Mouse (Mus musculus) liver, postnatal 0 days (tissue): ENCODE measurements around the gene Lpcat2. TPM values are rescaled to one million over a fixed set of nuclear protein-coding genes. Genes with fewer than 3 reads are reported as not detected.
A peak's percentile ranks its signal among the peaks of the same experiment; 100 is the strongest.

ENCODE experiments used
- ATAC-seq: fragments of 200-750 bp; cut with Nextera tagmentation; 2 replicates; pipeline ENCODE4 v1.8.0; 2017; ENCODE audit warnings: mild to moderate bottlenecking, moderate library complexity
- DNase-seq: peaks from one replicate; pipeline ENCODE4 v3.0.0-alpha.2; 2016
- H3K27ac ChIP-seq: fragments of 300-500 bp; sonication (generic); 2 replicates; pipeline ENCODE4 v1.5.1; 2014; ENCODE audit warnings: antibody characterized with exemption, moderate library complexity, mild to moderate bottlenecking, low read depth
- H3K27me3 ChIP-seq: fragments of 300-500 bp; sonication (generic); 2 replicates; pipeline ENCODE4 v1.6.1; 2014; ENCODE audit warnings: low read length, control low read depth, mixed read lengths; ENCODE audit not compliant: insufficient read depth
- H3K36me3 ChIP-seq: fragments of 300-500 bp; sonication (generic); replicated peaks from 2 replicates; pipeline ENCODE4 v1.6.1; 2014; ENCODE audit warnings: mild to moderate bottlenecking, control low read depth, low read length, moderate library complexity, mixed read lengths; ENCODE audit not compliant: insufficient read depth
- H3K4me1 ChIP-seq: fragments of 300-500 bp; sonication (generic); 2 replicates; pipeline ENCODE4 v1.6.1; 2014; ENCODE audit warnings: antibody characterized with exemption, mild to moderate bottlenecking, control low read depth; ENCODE audit not compliant: insufficient read depth
- H3K4me2 ChIP-seq: fragments of 300-500 bp; sonication (generic); 2 replicates; pipeline ENCODE4 v1.6.1; 2014; ENCODE audit warnings: low read depth, mild to moderate bottlenecking, low read length, moderate library complexity, mixed read lengths
- H3K4me3 ChIP-seq: fragments of 300-500 bp; sonication (generic); 2 replicates; pipeline ENCODE4 v1.5.1; 2014; ENCODE audit warnings: low read depth, low read length
- H3K9ac ChIP-seq: fragments of 300-500 bp; sonication (generic); replicated peaks from 2 replicates; pipeline ENCODE4 v1.6.1; 2014; ENCODE audit warnings: mild to moderate bottlenecking, moderate library complexity
- H3K9me3 ChIP-seq: fragments of 300-500 bp; sonication (generic); 2 replicates; pipeline ENCODE4 v1.6.1; 2016; ENCODE audit warnings: mild to moderate bottlenecking, control low read depth, low read length, mixed read lengths
- CTCF ChIP-seq: sonication (generic); IDR thresholded peaks from 2 replicates; pipeline ENCODE4 v1.5.1; 2016; ENCODE audit warnings: antibody characterized with exemption, low read depth
- EP300 ChIP-seq: IDR thresholded peaks from 2 replicates; pipeline ENCODE4 v1.6.1; 2016; ENCODE audit warnings: antibody characterized with exemption, low read depth, mild to moderate bottlenecking
- WGBS: fragments of 180-500 bp; shearing (Covaris S2); extraction: QIAGEN DNeasy Blood & Tissue Kit; methylation state at CpG from one replicate; pipeline ENCODE4 v1.1.7; 2014; ENCODE audit not compliant: insufficient replicate concordance; 5-methylcytosine and 5-hydroxymethylcytosine counted together
- polyA plus RNA-seq: library from polyadenylated mRNA; unstranded; fragments of >200 nt; fragmentation: Nextera tagmentation; extraction: Ambion mirVana; gene quantifications from 2 replicates; pipeline ENCODE4 v1.2.1, GENCODE M21; 2015

Lpcat2 gene
- polyA plus RNA-seq, 1 experiment from 2014 or later = 9.0 TPM

- no peak for DNase-seq
- no peak overlapping the region for H3K27ac ChIP-seq
- 0 out of 2 replicates have a peak, but pooled peaks cover 9% of the 10 kb centered on the region for H3K27me3 ChIP-seq
- 75% methylated on average over 3 of the region's 3 CpGs for WGBS
- H3K36me3 ChIP-seq = no peaks in the 10 kb centered on the region
- H3K4me1 ChIP-seq = peaks cover 2% of the 10 kb centered on the region; the same call in 1 of the 2 replicates
- no peaks in the 10 kb centered on the region for H3K9me3 ChIP-seq
- no peak overlapping the region for H3K4me2 ChIP-seq
- H3K9ac ChIP-seq = no peak overlapping the region
- ATAC-seq = no peak
- H3K4me3 ChIP-seq = no peak overlapping the region
- TF ChIP-seq EP300 (no peak), CTCF (no peak)
These were observed 3.8 kb upstream of the Lpcat2 start for GRCm38 (mm10) chr8:92851381-92851780.

DNA sequence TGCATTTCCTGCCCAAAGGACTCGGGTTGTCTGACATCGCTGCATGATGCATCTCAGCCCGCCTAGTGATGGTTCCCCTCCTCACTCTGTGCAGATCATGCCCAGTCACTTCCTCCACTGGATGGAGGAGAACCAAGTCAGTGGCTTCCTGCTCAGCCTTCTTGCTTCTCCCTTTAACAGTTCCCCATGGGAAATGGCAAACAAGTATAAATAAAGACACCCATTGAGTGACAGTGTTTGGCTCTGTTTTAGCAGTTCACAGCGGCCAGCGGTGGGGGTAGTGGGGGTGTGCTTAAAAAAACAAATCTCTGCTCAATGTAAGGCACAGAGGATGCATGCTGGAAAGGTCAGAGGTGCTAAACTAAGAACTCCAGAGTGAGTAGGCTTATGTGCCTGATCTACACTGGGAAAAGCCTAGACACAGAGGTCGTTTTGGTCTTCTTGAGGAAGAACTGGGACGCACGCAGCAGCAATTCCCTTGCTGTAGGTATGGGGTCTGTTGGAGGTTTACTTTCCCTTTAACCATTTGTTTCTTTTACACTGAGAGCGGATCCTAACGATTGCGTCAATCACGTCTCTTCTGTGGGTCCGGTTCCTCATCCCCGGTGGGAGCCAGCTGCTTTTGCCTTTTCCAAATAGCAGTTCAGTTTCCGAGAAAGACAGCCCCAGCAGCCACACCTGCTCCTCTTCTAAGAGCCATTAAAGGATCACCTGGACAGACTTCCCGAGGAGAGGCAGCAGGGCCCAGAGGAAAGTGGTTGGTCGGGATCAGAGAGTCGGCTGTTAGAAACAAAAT lies 1.8 kb upstream of the Lpcat2 start:
- TF ChIP-seq CTCF (no peak), EP300 (no peak)

GRCm38 (mm10) chr8:92854673-92855072 lies 466 bp upstream of the Lpcat2 start:
- no peak overlapping the region for H3K9ac ChIP-seq
- peak overlapping the region; percentile 61; the same call in 1 of the 2 replicates for H3K4me3 ChIP-seq
- no peak for DNase-seq
- 59% methylated on average over 3 of the region's 3 CpGs for WGBS
- H3K27ac ChIP-seq = peak overlapping the region; percentile 64; the same call in 1 of the 2 replicates
- 0 out of 2 replicates have a peak, but pooled peaks cover 9% of the 10 kb centered on the region for H3K27me3 ChIP-seq
- no peak for ATAC-seq
- H3K4me2 ChIP-seq = peak overlapping the region; percentile 84
- no peaks in the 10 kb centered on the region for H3K9me3 ChIP-seq
- H3K4me1 ChIP-seq = peaks cover 2% of the 10 kb centered on the region; the same call in 1 of the 2 replicates
- TF ChIP-seq CTCF = no peak
- no peak for TF ChIP-seq EP300
- H3K36me3 ChIP-seq = no peaks in the 10 kb centered on the region

More for the DNA sequence above, 1.8 kb upstream of the Lpcat2 start:
- no peaks in the 10 kb centered on the region for H3K36me3 ChIP-seq
- no peak overlapping the region for H3K9ac ChIP-seq
- DNase-seq (peak; percentile 18), ATAC-seq (peak; percentile 41; the same call in 1 of the 2 replicates)
- no peaks in the 10 kb centered on the region for H3K9me3 ChIP-seq
- H3K4me2 ChIP-seq = peak overlapping the region; percentile 47
- H3K27ac ChIP-seq = peak overlapping the region; percentile 60
- H3K27me3 ChIP-seq = 0 out of 2 replicates have a peak, but pooled peaks cover 9% of the 10 kb centered on the region
- no peak overlapping the region for H3K4me3 ChIP-seq
- 32% methylated on average over 18 of the region's 18 CpGs for WGBS
- H3K4me1 ChIP-seq = peaks cover 2% of the 10 kb centered on the region; the same call in 1 of the 2 replicates

- Histone ChIP-seq H3K4me1 (peaks cover 2% of the 10 kb centered on the region; the same call in 1 of the 2 replicates), H3K36me3 (no peaks in the 10 kb centered on the region), H3K4me2 (peak overlapping the region; percentile 84), H3K4me3 (peak overlapping the region; percentile 61), H3K27ac (peak overlapping the region; percentile 36; the same call in 1 of the 2 replicates), H3K27me3 (0 out of 2 replicates have a peak, but pooled peaks cover 9% of the 10 kb centered on the region), H3K9me3 (no peaks in the 10 kb centered on the region), H3K9ac (no peak overlapping the region)
- TF ChIP-seq EP300 (no peak), CTCF (no peak)
- ATAC-seq = no peak
- DNase-seq = no peak
- WGBS = 30% methylated on average over 7 of the region's 7 CpGs
These were observed 1.3 kb downstream of the Lpcat2 start for GRCm38 (mm10) chr8:92856273-92856986.

DNA sequence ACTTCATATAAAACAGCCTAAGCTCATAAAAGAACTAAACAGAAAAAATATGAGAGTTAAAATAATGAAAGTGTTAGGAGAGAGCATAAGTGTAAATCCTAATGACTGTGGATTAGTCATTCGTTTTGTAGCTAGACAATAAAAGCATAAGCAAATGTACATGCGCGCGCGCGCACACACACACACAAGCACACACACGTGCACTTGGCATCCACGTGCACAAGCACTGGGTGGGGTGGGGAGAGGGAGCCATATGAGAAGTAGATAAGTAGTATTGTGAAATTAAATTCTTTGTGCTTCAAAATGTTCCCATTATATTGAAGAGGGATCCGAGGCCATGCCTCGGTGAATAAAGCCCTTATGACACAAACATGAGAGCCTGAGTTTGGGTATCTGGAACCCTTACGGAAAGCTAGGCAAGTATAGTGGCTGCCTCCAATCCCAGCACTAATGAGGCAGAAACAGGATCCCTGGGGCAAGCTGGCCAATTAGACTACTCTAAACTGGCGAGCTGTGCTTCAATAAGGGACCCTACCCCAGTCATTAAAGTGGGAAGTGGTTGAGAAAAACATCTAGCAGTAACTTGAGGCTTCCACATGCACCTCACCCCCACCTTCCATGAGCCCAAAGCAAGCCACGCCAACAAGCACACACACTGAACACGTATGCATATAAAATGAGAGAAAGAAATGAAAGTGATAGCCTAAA lies 3.5 kb downstream of the Lpcat2 start:
- DNase-seq (no peak), ATAC-seq (no peak)
- Histone ChIP-seq H3K9me3 (no peaks in the 10 kb centered on the region), H3K36me3 (no peaks in the 10 kb centered on the region), H3K27me3 (0 out of 2 replicates have a peak, but pooled peaks cover 9% of the 10 kb centered on the region), H3K9ac (no peak overlapping the region), H3K27ac (no peak overlapping the region), H3K4me3 (no peak overlapping the region), H3K4me2 (no peak overlapping the region), H3K4me1 (no peaks in the 10 kb centered on the region)
- TF ChIP-seq CTCF (no peak), EP300 (no peak)
- WGBS = 84% methylated on average over 14 of the region's 14 CpGs
